19 mouse cellular contexts compared by ENCODE assay signal in the genomic region with DNA sequence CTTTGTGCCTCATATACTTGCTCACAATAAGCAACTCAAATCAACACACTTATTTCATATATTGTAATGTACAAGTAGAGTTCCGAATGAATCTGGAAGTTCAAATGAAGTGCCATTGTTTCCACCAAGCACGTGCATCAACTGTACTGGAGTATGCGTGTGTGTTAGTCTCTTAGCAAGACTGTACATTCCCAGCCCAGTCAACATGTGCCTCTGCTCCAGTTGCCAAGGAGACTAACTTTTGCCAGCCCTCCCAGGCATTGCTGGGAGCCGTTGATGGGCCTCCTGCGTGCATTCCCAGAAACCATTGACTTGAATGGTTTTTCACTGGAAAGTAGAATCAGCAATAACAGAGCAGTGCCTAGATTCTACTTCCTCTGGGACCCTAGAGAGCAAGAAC.
DNase-seq lines count a peak whose midpoint lies in the region; ATAC-seq and TF ChIP-seq lines count a peak whose summit lies in the region.
"Had no signal": no experiment of that assay in that cellular context is flagged by ENCODE, and none has a peak within 500 bp of the region (broad histone marks: within the 10 kb centered on the region; RNA-seq: fewer than 3 reads in every experiment).

No protein-coding gene starts in this region.

- no peak overlapping the region for H3K27ac ChIP-seq in forebrain, postnatal 0 days (ENCODE audit: low read depth, low read length)
- H3K27ac ChIP-seq in forebrain, embryonic 14.5 days (ENCODE audit: low read depth, low read length), result no peak overlapping the region
- peak overlapping the region; percentile 42; the same call in 1 of the 2 replicates for H3K27ac ChIP-seq in liver, adult 2 months (replicated peaks; ENCODE audit: insufficient read depth, low read depth, low read length)
- H3K27ac ChIP-seq in liver, embryonic 12.5 days, result no peak overlapping the region
- H3K27ac ChIP-seq: forebrain, embryonic 10.5 days; forebrain, embryonic 13.5 days; hindbrain, embryonic 12.5 days had no signal

- TF ChIP-seq POLR2A in liver, adult 2 months (IDR thresholded peaks at IDR 0.05; ENCODE audit: extremely low read depth, insufficient read depth, low read length), result no peak

- H3K4me2 ChIP-seq in forebrain, postnatal 0 days (ENCODE audit: low read depth), result no peak overlapping the region
- H3K4me2 ChIP-seq in forebrain, embryonic 14.5 days (ENCODE audit: low read length), result no peak overlapping the region
- H3K4me2 ChIP-seq in liver, embryonic 12.5 days, result no peak overlapping the region
- H3K4me2 ChIP-seq: forebrain, embryonic 13.5 days; heart, embryonic 11.5 days; hindbrain, embryonic 12.5 days had no signal

- H3K9me3 ChIP-seq in forebrain, postnatal 0 days (ENCODE audit: low read length), result no peaks in the 10 kb centered on the region
- no peaks in the 10 kb centered on the region for H3K9me3 ChIP-seq in forebrain, embryonic 14.5 days (replicated peaks; ENCODE audit: control insufficient read depth, low read length)
- H3K9me3 ChIP-seq in liver, embryonic 12.5 days (replicated peaks), result peaks cover 6% of the 10 kb centered on the region; the same call in 1 of the 2 replicates
- H3K9me3 ChIP-seq: forebrain, embryonic 10.5 days; forebrain, embryonic 13.5 days; hindbrain, embryonic 12.5 days had no signal

- no peaks in the 10 kb centered on the region for H3K4me1 ChIP-seq in forebrain, postnatal 0 days (ENCODE audit: insufficient read depth)
- no peaks in the 10 kb centered on the region for H3K4me1 ChIP-seq in forebrain, embryonic 14.5 days (ENCODE audit: control insufficient read depth, insufficient read depth, low read length)
- peaks cover 2% of the 10 kb centered on the region for H3K4me1 ChIP-seq in liver, adult 2 months (ENCODE audit: control insufficient read depth, insufficient read depth, low read length)
- no peaks in the 10 kb centered on the region for H3K4me1 ChIP-seq in liver, embryonic 12.5 days
- H3K4me1 ChIP-seq: forebrain, embryonic 10.5 days; forebrain, embryonic 13.5 days; hindbrain, embryonic 12.5 days had no signal

- TF ChIP-seq CTCF in forebrain, postnatal 0 days (IDR thresholded peaks at IDR 0.05; ENCODE audit: low read depth), result no peak
- TF ChIP-seq CTCF in liver, adult 2 months (IDR thresholded peaks at IDR 0.05; ENCODE audit: low read depth, low read length), result no peak

- H3K79me2 ChIP-seq in liver, adult 2 months (ENCODE audit: control insufficient read depth, insufficient read depth, low read length), result no peaks in the 10 kb centered on the region

- no peak for ATAC-seq in forebrain, postnatal 0 days
- no peak for ATAC-seq in forebrain, embryonic 14.5 days
- no peak for ATAC-seq in liver, embryonic 12.5 days
- ATAC-seq: forebrain, embryonic 13.5 days; hindbrain, embryonic 16.5 days; inflammation-experienced regulatory T-cells, adult 6 months; intestine, embryonic 16.5 days had no signal

- no peak overlapping the region for H3K4me3 ChIP-seq in forebrain, postnatal 0 days (ENCODE audit: low read depth, low read length)
- H3K4me3 ChIP-seq in forebrain, embryonic 14.5 days (ENCODE audit: low read depth, low read length), result no peak overlapping the region
- H3K4me3 ChIP-seq in liver, adult 2 months (ENCODE audit: insufficient read depth, low read depth, low read length), result no peak overlapping the region
- H3K4me3 ChIP-seq in liver, embryonic 12.5 days, result no peak overlapping the region
- H3K4me3 ChIP-seq: forebrain, embryonic 10.5 days; forebrain, embryonic 13.5 days; hindbrain, embryonic 12.5 days had no signal

- peak; percentile 8 for DNase-seq in forebrain, postnatal 0 days
- DNase-seq in forebrain, embryonic 14.5 days (ENCODE audit: low spot score), result no peak
- DNase-seq in liver, adult 2 months (ENCODE audit: extremely low read depth, low read depth, low spot score), result no peak
- peak; percentile 35 for DNase-seq in R1 (ENCODE audit: low read depth, low spot score)
- DNase-seq in kidney, postnatal 36 days, result no peak
- DNase-seq: adrenal gland, adult 8-10 months; adrenal gland, postnatal 25 days; cerebellum, adult 18-20 months; cerebellum, adult 9-10 months; cerebellum, postnatal 14 days; gastrocnemius, postnatal 25 days had no signal

- no peaks in the 10 kb centered on the region for H3K36me3 ChIP-seq in forebrain, postnatal 0 days (ENCODE audit: insufficient read depth)
- H3K36me3 ChIP-seq in forebrain, embryonic 14.5 days (ENCODE audit: control insufficient read depth, insufficient read depth, low read length), result no peaks in the 10 kb centered on the region
- H3K36me3 ChIP-seq in liver, adult 2 months (ENCODE audit: control insufficient read depth, insufficient read depth, low read length), result no peaks in the 10 kb centered on the region
- H3K36me3 ChIP-seq in liver, embryonic 12.5 days, result no peaks in the 10 kb centered on the region
- H3K36me3 ChIP-seq: forebrain, embryonic 10.5 days; hindbrain, embryonic 12.5 days had no signal

- no peak overlapping the region for H3K9ac ChIP-seq in forebrain, postnatal 0 days
- no peak overlapping the region for H3K9ac ChIP-seq in forebrain, embryonic 14.5 days (ENCODE audit: low read length)
- no peak overlapping the region for H3K9ac ChIP-seq in liver, adult 2 months (ENCODE audit: low read depth, low read length)
- no peak overlapping the region for H3K9ac ChIP-seq in liver, embryonic 12.5 days
- H3K9ac ChIP-seq: forebrain, embryonic 13.5 days; hindbrain, embryonic 12.5 days had no signal

- H3K27me3 ChIP-seq in forebrain, postnatal 0 days (ENCODE audit: insufficient read depth, low read length), result no peaks in the 10 kb centered on the region
- H3K27me3 ChIP-seq in forebrain, embryonic 14.5 days (replicated peaks; ENCODE audit: control insufficient read depth, insufficient read depth, low read length), result no peaks in the 10 kb centered on the region
- no peaks in the 10 kb centered on the region for H3K27me3 ChIP-seq in liver, adult 2 months (ENCODE audit: control insufficient read depth, insufficient read depth, low read length)
- no peaks in the 10 kb centered on the region for H3K27me3 ChIP-seq in liver, embryonic 12.5 days (replicated peaks)
- H3K27me3 ChIP-seq: forebrain, embryonic 13.5 days; hindbrain, embryonic 12.5 days had no signal

- WGBS in forebrain, postnatal 0 days, result 70% methylated on average over 5 of the region's 5 CpGs
- WGBS in forebrain, embryonic 14.5 days, result 85% methylated on average over 5 of the region's 5 CpGs
- WGBS in liver, adult 2 months, result 87% methylated on average over 5 of the region's 5 CpGs
- 71% methylated on average over 5 of the region's 5 CpGs for WGBS in liver, embryonic 12.5 days (ENCODE audit: insufficient replicate concordance)

Comparison
In these comparisons a context has a peak if more than half of its experiments do, and no peak if none do; other contexts are left out.
1. DNase-seq: peak in forebrain, postnatal 0 days (single experiment) and R1 (single experiment); none in forebrain, embryonic 14.5 days (single experiment), liver, adult 2 months (single experiment) and kidney, postnatal 36 days (0 of 2).